Mouse (Mus musculus) heart, embryonic 10.5 days (tissue): ENCODE measurements around the gene Pyroxd2. TPM values are rescaled to one million over a fixed set of nuclear protein-coding genes. Genes with fewer than 3 reads are reported as not detected.
"Not testable (repeated sequence)": the region's sequence is repeated elsewhere in the genome, so short reads cannot be mapped to it uniquely, and the experiment has no call there.

Experiments used
- DNase-seq: peaks from one replicate; pipeline ENCODE4 v3.0.0-alpha.2; 2017; ENCODE audit warnings: low spot score
- H3K27ac ChIP-seq: fragments of 300-500 bp; sonication (generic); 2 replicates; pipeline ENCODE4 v1.5.1; 2016; ENCODE audit warnings: mild to moderate bottlenecking
- H3K27me3 ChIP-seq: fragments of 300-500 bp; sonication (generic); 2 replicates; pipeline ENCODE4 v1.6.1; 2016; ENCODE audit warnings: mild to moderate bottlenecking; ENCODE audit not compliant: poor library complexity, insufficient read depth, severe bottlenecking
- H3K36me3 ChIP-seq: fragments of 300-500 bp; sonication (generic); 2 replicates; pipeline ENCODE4 v1.6.1; 2016; ENCODE audit warnings: mild to moderate bottlenecking, moderate library complexity
- H3K4me1 ChIP-seq: fragments of 300-500 bp; sonication (generic); 2 replicates; pipeline ENCODE4 v1.6.1; 2016; ENCODE audit warnings: mild to moderate bottlenecking
- H3K4me3 ChIP-seq: fragments of 300-500 bp; sonication (generic); 2 replicates; pipeline ENCODE4 v1.5.1; 2016; ENCODE audit warnings: mild to moderate bottlenecking, moderate library complexity
- H3K9me3 ChIP-seq: fragments of 300-500 bp; sonication (generic); 2 replicates; pipeline ENCODE4 v1.6.1; 2016; ENCODE audit warnings: mild to moderate bottlenecking, moderate library complexity
- WGBS: fragments of 180-500 bp; shearing (Covaris S2); methylation state at CpG from one replicate; pipeline ENCODE4 v1.1.7; 2016; 5-methylcytosine and 5-hydroxymethylcytosine counted together
- polyA plus RNA-seq: library from polyadenylated mRNA; unstranded; fragments of >200 nt; fragmentation: Nextera tagmentation; extraction: Ambion mirVana; gene quantifications from 2 replicates; pipeline ENCODE4 v1.2.1, GENCODE M21; 2016

Pyroxd2 gene
- 1.5 and 2.8 TPM in 2 replicates for polyA plus RNA-seq

DNA sequence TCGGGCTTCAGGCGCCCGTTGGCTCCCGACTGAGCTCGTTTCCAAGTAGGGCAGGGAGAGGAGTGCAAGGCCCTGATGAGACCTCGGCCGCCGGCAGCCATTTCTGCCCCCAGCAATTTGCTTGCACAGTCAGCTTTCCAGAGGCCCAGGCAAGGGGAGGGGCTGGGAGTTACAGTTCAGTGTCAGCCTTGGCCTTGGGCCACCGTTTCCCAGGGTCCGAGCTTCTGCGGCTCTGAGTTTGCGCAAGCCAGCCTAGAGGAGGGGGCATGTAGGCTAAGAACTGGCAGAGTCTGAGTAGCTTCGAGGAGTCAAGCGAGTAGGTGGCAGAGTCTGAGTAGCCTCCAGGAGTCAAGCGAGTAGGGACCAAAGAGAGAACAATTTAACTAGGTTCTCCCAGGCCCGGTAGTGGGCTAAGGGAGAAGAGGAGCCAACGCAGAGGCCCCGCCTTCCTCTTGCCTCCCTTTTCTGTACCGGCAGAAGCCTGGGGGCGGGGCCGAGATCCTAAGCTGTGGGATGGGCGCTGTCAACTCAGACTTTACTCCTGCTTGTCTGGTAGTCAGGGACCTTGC lies at the start of gene Pyroxd2:
TSS of gene Pyroxd2 (minus strand) at position 413 of the 569 bp plus-strand sequence.
- H3K36me3 ChIP-seq: no peaks in the 10 kb centered on the region
- peaks cover 17% of the 10 kb centered on the region; the same call in 1 of the 2 replicates for H3K27me3 ChIP-seq
- no peaks in the 10 kb centered on the region for H3K9me3 ChIP-seq
- WGBS: 3% methylated on average over 22 of the region's 22 CpGs
- peak; percentile 94 for DNase-seq
- peaks cover 67% of the 10 kb centered on the region for H3K4me1 ChIP-seq
- H3K4me3 ChIP-seq: peak within 1 kb of the TSS; percentile 59
- peak within 1 kb of the TSS; percentile 92 for H3K27ac ChIP-seq

DNA sequence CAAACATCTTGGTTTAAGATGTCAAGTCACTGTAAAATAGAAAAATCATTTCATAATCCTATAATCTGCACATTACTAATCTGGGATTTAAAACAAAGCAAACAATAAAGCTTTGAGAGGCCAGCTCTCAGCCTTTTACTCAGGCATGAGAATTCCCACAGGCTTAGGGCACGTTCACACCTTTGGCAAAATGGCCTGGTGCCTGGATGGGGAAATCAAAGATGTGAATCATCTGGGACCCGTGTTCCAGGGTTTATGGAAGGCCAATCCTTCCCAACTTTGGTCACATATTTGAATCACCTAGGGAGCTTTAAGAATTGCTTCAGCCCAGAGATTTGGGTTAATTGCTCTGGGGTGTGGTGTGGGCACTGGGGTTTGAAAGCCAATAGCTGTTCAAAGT lies 45.3 kb upstream of the Pyroxd2 start:
- Histone ChIP-seq H3K4me1 (0 out of 2 replicates have a peak, but pooled peaks cover 2% of the 10 kb centered on the region), H3K36me3 (no peaks in the 10 kb centered on the region), H3K27ac (no peak overlapping the region), H3K4me3 (no peak overlapping the region), H3K27me3 (peaks cover 18% of the 10 kb centered on the region), H3K9me3 (no peaks in the 10 kb centered on the region)
- 71% methylated on average over 2 of the region's 2 CpGs for WGBS
- DNase-seq: no peak

DNA sequence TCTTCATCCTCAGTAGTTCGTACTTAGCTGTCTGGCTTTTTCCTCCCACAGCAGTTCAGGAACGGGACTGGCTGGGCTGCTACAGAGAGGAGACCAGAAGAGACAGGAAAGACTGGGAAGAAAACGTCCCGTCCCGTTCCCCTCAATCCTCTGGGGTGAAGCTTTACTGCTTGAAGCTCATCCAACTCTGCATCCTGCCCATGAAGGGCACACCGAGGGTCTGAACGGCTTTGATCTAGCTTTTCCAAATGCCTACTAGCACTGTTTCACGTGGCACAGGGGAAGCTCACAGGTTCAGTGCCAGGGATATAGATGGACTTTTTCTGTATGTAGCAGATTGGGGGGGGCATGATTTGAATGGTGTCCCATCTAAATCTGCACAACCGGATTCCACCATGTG lies 43.2 kb upstream of the Pyroxd2 start:
- Histone ChIP-seq H3K36me3 (no peaks in the 10 kb centered on the region), H3K4me1 (0 out of 2 replicates have a peak, but pooled peaks cover 5% of the 10 kb centered on the region), H3K9me3 (no peaks in the 10 kb centered on the region), H3K4me3 (peak overlapping the region; percentile 60), H3K27ac (no peak overlapping the region), H3K27me3 (peaks cover 18% of the 10 kb centered on the region)
- 33% methylated on average over 9 of the region's 9 CpGs for WGBS
- DNase-seq: no peak

DNA sequence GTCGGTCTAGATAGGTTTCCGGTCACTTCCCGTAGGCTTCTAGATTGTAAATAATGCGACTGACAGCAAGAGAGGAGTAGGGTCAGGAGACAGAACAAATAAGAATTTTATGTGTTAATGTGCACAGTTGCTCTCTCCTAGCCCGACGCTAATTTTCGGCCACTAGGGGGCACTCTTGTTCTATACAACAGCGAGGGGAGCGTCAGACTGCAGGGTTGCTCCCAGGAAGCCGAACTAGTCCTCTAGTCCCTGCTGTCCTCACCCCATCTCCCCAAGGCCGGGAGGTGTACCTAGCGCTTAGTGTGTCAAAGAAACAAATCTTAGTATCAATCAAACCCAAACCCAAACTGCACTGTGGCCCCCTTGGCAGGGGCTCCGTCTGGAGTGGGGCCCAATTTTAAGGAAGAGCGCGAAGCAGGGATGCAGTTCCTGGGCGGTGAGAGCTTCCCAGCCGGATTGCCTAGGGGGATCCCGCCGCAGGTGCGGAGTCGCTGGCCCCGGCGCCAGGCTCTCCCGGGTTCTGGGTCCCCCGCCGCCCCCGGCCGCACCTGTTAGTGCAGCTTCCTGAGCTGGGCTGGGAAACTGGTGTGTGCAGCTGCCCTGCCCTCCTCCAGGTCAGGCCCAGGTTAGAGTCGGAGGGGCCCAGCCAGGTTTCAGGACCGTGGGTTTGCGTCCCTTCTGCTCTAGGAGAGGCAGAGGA lies 42.5 kb upstream of the Pyroxd2 start:
- WGBS: 2% methylated on average over 31 of the region's 31 CpGs
- Histone ChIP-seq H3K9me3 (no peaks in the 10 kb centered on the region), H3K27ac (peak overlapping the region; percentile 59), H3K36me3 (no peaks in the 10 kb centered on the region), H3K4me1 (0 out of 2 replicates have a peak, but pooled peaks cover 5% of the 10 kb centered on the region), H3K27me3 (peaks cover 18% of the 10 kb centered on the region), H3K4me3 (peak overlapping the region; percentile 60)
- peak; percentile 93 for DNase-seq

DNA sequence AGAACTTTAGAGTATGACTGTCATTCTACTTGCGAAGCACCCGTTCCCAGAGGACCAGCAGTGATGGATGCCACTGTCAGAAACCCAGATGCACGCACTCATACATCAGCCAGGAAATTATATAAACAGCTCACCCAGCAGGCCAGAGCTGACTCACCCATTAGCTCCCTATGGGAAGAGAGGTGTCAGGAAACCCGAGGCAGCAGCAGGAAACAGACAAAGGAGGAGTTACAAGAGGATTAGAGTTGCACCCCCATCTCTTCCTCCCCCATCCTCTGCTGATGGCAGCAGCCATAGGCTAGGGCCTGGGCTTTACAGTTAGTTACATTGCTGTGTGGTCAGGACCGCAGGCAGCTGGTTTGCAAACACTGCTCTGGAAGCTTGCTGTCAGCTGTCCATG lies 35.7 kb upstream of the Pyroxd2 start:
- WGBS: 39% methylated on average over 5 of the region's 5 CpGs
- no peaks in the 10 kb centered on the region for H3K9me3 ChIP-seq
- no peaks in the 10 kb centered on the region for H3K36me3 ChIP-seq
- H3K27ac ChIP-seq: 0 out of 2 replicates have a peak overlapping the region, but pooled peaks have one; percentile 1
- H3K4me3 ChIP-seq: no peak overlapping the region
- DNase-seq: no peak
- peaks cover 11% of the 10 kb centered on the region; the same call in 1 of the 2 replicates for H3K4me1 ChIP-seq
- peaks cover 25% of the 10 kb centered on the region for H3K27me3 ChIP-seq

DNA sequence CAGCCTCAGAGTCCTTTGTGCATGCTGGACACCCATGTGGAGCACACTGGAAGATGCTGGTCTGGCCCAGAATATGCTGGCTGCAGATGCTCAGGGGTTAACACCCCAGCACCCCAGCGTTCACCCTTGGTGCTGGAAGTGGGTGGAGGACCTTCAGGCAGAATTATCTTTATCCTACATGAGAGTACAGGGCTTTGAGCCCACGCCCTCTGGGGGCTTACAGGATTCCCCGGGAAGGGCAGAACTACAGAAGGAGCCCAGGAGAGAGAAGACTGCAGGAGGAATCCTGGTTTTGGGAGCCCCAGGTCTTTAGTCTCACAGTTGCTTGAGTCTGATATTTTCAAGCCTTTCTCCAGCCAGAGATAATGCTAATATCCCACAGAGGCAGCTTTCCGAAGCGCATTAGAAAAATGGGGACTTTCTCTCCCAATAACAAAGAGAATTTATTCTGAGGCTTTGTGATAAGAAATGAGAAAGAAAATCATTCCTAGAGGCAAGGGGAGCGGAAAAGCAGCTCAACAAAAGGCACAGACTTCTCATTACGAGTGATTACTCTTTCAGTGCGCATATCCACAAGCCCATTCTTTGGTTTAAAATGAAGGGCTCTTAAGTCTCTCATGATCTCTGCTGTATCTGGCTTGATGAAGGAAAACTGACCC lies 33.1 kb upstream of the Pyroxd2 start:
- H3K27ac ChIP-seq: no peak overlapping the region
- no peak overlapping the region for H3K4me3 ChIP-seq
- peaks cover 6% of the 10 kb centered on the region; the same call in 1 of the 2 replicates for H3K4me1 ChIP-seq
- H3K36me3 ChIP-seq: no peaks in the 10 kb centered on the region
- peaks cover 25% of the 10 kb centered on the region for H3K27me3 ChIP-seq
- WGBS: 49% methylated on average over 8 of the region's 8 CpGs
- no peak for DNase-seq
- H3K9me3 ChIP-seq: no peaks in the 10 kb centered on the region

DNA sequence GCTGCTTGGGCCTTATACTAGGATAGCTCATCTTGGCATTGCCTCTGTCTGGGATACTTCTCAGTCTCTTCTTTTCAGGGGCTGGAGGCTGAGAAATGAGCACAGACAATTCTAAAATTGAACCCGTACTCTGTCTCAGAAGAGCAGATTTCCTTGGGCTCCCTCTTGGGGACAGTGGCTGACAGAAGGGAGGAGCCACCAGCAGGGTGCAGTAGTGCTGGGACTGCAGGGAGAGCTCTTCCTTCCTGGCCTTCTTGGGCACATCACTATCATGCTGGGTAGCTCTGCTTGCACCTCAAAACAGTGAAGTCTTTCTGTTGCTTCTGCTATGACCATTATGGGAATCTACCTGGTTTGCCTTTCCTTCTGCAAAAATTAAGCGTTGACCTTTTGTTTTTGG lies 32.6 kb upstream of the Pyroxd2 start:
- no peak overlapping the region for H3K4me3 ChIP-seq
- no peak for DNase-seq
- no peak overlapping the region for H3K27ac ChIP-seq
- no peaks in the 10 kb centered on the region for H3K36me3 ChIP-seq
- H3K27me3 ChIP-seq: peaks cover 25% of the 10 kb centered on the region
- H3K9me3 ChIP-seq: no peaks in the 10 kb centered on the region
- 28% methylated on average over 2 of the region's 2 CpGs for WGBS
- H3K4me1 ChIP-seq: peaks cover 7% of the 10 kb centered on the region

DNA sequence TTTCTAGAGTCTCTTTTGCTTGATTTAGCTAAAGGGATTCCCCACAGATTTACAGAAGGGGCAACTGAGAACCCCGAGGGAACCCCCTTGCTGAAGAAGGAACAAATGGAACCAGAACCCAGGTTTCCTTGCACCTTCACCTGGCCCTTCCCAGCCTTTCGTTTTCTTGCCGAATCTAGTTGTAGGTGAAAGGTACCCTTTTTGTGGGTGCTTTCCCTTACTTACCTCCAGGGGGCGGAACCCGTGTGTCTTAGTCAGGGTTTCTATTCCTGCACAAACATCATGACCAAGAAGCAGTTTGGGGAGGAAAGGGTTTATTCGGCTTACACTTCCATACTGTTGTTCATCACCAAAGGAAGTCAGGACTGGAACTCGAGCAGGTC lies 27.6 kb upstream of the Pyroxd2 start:
- Histone ChIP-seq H3K4me1 (peaks cover 23% of the 10 kb centered on the region), H3K27ac (peak overlapping the region; percentile 94), H3K4me3 (peak overlapping the region; percentile 78)
- WGBS: 50% methylated on average over 7 of the region's 7 CpGs
- H3K36me3 ChIP-seq, H3K9me3 ChIP-seq, DNase-seq, H3K27me3 ChIP-seq: not testable (repeated sequence)

DNA sequence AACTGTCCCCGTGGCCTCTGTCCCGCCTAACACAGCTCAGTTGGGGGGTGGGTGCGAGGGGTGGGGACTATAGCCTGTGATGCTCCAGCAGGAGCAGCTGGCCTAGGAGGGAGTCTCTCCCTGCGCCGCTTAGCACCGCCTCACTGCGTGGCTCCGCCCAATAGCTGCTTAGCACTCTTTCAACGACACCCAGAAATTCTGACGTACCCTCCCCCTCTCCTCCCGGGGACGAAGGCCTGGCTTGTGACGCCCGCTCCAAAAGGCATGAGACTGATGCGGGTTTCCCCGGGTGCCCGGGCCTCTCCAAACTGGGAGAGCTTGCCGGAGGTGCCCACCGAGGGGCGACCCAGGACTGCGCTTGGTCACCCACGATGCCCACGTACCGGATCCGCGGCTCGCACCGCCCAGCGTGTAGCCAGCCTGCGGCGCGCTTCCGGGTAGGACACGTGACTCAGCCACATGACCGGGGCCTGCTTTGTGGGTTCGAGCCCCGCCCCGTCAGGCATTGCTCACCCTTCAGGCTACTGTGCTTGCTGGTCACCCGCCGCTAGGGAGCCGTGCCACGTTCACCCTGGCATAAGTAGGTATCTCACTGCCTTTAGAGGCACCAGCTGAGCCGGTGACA lies 27.1 kb upstream of the Pyroxd2 start, which contains the start of gene Hps1:
TSS of gene Hps1 (minus strand) at position 448 of the 625 bp plus-strand sequence.
- under 1% methylated on average over 43 of the region's 43 CpGs for WGBS
- DNase-seq: peak; percentile 96
- peak within 1 kb of the TSS; percentile 94 for H3K27ac ChIP-seq

DNA sequence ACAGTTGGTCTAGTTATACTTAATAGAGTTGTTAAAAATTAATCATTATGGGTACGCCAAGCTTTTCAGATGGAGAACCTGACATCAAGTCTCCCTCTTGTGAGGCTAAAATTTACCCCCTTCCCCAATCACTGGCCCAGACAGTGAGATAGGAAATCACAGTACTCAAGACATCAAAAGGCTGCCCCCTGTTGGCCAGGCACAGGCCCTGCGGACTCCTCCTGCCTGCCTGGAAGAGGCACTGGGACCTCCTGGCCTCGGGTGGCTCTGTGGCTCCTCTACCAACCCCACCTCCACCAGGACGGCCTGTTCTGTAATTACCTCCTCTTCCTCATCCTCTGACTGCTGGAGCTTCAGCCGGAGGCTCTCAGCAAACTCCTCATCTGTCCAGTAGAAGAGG lies 25.2 kb upstream of the Pyroxd2 start:
- Histone ChIP-seq H3K36me3 (0 out of 2 replicates have a peak, but pooled peaks cover 5% of the 10 kb centered on the region), H3K27me3 (no peaks in the 10 kb centered on the region), H3K9me3 (no peaks in the 10 kb centered on the region), H3K27ac (no peak overlapping the region; the same call in 1 of the 2 replicates), H3K4me3 (no peak overlapping the region), H3K4me1 (peaks cover 23% of the 10 kb centered on the region)
- WGBS: 75% methylated on average over 5 of the region's 5 CpGs
- DNase-seq: no peak

More for the DNA sequence above, 27.1 kb upstream of the Pyroxd2 start, which contains the start of gene Hps1:
- Histone ChIP-seq H3K4me3 (peak within 1 kb of the TSS; percentile 78), H3K27me3 (0 out of 2 replicates have a peak, but pooled peaks cover 3% of the 10 kb centered on the region), H3K36me3 (0 out of 2 replicates have a peak, but pooled peaks cover 5% of the 10 kb centered on the region), H3K9me3 (no peaks in the 10 kb centered on the region), H3K4me1 (peaks cover 23% of the 10 kb centered on the region)

DNA sequence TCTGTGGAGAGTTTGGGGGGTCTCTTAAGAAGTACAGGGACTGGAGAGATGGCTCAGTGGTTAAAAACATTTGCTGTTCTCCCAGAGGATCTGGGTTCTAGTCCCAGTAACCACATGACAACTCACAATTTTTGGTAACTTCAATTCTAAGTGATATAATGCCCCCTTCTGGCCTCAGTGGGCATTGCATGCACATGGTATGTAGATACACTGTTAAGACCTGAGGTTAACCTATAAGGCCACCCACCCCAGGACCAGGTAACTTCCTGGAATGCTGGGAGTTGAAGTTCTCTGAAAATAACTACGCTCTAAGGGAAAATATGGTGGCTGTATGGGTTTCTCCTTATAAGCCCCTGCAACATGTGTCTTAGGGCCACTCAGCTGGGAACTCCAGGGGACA lies 24.2 kb upstream of the Pyroxd2 start:
- H3K4me3 ChIP-seq: no peak overlapping the region
- H3K36me3 ChIP-seq: 0 out of 2 replicates have a peak, but pooled peaks cover 5% of the 10 kb centered on the region
- no peaks in the 10 kb centered on the region for H3K9me3 ChIP-seq
- H3K27ac ChIP-seq: no peak overlapping the region
- no peak for DNase-seq
- H3K27me3 ChIP-seq: no peaks in the 10 kb centered on the region
- 93% methylated on average over 1 of the region's 1 CpGs for WGBS
- peaks cover 23% of the 10 kb centered on the region for H3K4me1 ChIP-seq

DNA sequence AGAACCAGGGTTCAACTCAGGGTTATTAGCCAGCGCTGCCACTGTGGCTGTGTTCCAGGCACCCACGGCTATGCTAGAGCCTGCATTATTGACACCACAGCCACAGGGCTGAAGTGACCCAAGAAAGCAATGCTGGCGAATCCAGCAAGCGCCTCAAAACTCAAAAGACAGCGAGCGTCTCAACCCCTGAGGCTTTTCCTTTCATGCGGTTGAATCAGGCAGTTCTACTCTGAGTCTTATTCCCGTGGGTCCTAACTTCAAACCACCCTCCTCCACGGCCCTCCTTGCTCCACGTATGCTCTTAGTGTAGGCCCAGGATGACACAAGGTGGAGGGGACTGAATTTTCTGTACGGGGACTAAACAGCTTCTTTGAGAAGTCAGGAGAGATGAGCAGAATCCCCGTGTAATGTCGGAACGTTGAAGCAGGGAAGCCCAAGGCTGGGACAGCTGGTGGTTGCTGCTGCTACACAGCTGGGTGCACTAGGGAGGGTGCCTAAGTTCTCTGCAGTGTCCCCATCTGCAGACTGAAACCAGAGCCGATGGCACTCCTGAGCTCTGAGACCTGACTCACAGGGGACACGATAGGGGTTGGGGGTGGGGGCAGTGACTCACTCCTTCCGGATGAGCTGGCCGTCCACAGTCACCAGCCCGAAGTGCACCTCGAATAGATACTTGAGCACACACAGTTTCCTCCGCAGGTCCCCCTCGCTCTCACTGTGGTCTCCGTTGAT lies 17.7 kb upstream of the Pyroxd2 start:
- H3K4me3 ChIP-seq: no peak overlapping the region
- H3K27me3 ChIP-seq: peaks cover 6% of the 10 kb centered on the region; the same call in 1 of the 2 replicates
- no peaks in the 10 kb centered on the region for H3K9me3 ChIP-seq
- peaks cover 17% of the 10 kb centered on the region for H3K4me1 ChIP-seq
- no peak overlapping the region for H3K27ac ChIP-seq
- DNase-seq: no peak
- peaks cover 20% of the 10 kb centered on the region for H3K36me3 ChIP-seq
- 72% methylated on average over 23 of the region's 23 CpGs for WGBS
